Comparison of ENCODE assay signal across 7 mouse cellular contexts in the genomic region with DNA sequence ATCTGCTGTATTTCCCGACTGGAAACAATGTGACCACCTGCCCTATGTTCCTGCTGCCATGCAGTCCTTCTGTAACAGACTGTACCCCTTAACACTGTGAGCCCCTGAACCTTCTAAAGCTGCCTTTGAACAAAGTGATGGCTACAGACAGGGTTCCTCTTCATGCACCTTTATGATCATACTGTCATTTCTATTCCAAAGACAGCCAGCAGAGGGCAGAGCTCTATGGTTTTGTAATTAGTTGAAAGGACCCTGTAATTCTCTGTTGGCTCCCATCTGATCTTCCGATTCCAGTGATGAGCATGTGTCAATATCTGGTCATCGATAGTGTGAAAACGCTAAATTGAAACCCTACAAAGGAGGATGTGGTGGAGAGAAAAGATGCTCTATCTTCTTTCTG.
A peak's percentile ranks its signal among the peaks of the same experiment; 100 is the strongest.
DNase-seq lines count a peak whose midpoint lies in the region; ATAC-seq and TF ChIP-seq lines count a peak whose summit lies in the region.

No protein-coding gene starts in this region.

- no peaks in the 10 kb centered on the region for H3K9me3 ChIP-seq in intestine, postnatal 0 days (ENCODE audit: control insufficient read depth)
- no peaks in the 10 kb centered on the region for H3K9me3 ChIP-seq in intestine, embryonic 16.5 days (ENCODE audit: control insufficient read depth, low read length)

- H3K36me3 ChIP-seq in intestine, postnatal 0 days (ENCODE audit: control insufficient read depth, insufficient read depth) = no peaks in the 10 kb centered on the region
- no peaks in the 10 kb centered on the region for H3K36me3 ChIP-seq in intestine, embryonic 16.5 days (ENCODE audit: control insufficient read depth, insufficient read depth, low read length)

- H3K9ac ChIP-seq in intestine, postnatal 0 days (ENCODE audit: low read depth, low read length) = no peak overlapping the region
- no peak overlapping the region for H3K9ac ChIP-seq in intestine, embryonic 16.5 days (ENCODE audit: low read depth, low read length)

- peak; percentile 69 for TF ChIP-seq CTCF in intestine, postnatal 0 days (IDR thresholded peaks at IDR 0.05; ENCODE audit: low read depth)

- no peak for ATAC-seq in intestine, postnatal 0 days
- no peak for ATAC-seq in intestine, embryonic 16.5 days

- H3K4me2 ChIP-seq in intestine, postnatal 0 days (replicated peaks; ENCODE audit: low read depth) = no peak overlapping the region
- no peak overlapping the region for H3K4me2 ChIP-seq in intestine, embryonic 16.5 days (ENCODE audit: low read depth, low read length)

- no peaks in the 10 kb centered on the region for H3K27me3 ChIP-seq in intestine, postnatal 0 days (replicated peaks; ENCODE audit: control insufficient read depth, insufficient read depth, low read length)
- H3K27me3 ChIP-seq in intestine, embryonic 16.5 days (replicated peaks; ENCODE audit: control insufficient read depth, insufficient read depth, low read length) = no peaks in the 10 kb centered on the region

- WGBS in intestine, postnatal 0 days = 68% methylated on average over 4 of the region's 4 CpGs
- 70% methylated on average over 4 of the region's 4 CpGs for WGBS in intestine, embryonic 16.5 days

- peak; percentile 25 for DNase-seq in urinary bladder, postnatal 14 days (ENCODE audit: low spot score)
- DNase-seq in urinary bladder, adult 18-20 months (ENCODE audit: low spot score in 2 of 2) = no peak
- DNase-seq in embryo, embryonic 11 days = peak; percentile 62
- DNase-seq in retina, postnatal 1 day = peak; percentile 70
- DNase-seq in gastrocnemius, postnatal 25 days = no peak

- no peaks in the 10 kb centered on the region for H3K4me1 ChIP-seq in intestine, postnatal 0 days (replicated peaks; ENCODE audit: control insufficient read depth, insufficient read depth, low read length)
- H3K4me1 ChIP-seq in intestine, embryonic 16.5 days (ENCODE audit: control insufficient read depth, insufficient read depth, low read length) = no peaks in the 10 kb centered on the region

- no peak overlapping the region for H3K4me3 ChIP-seq in intestine, postnatal 0 days (ENCODE audit: low read depth, low read length)
- H3K4me3 ChIP-seq in intestine, embryonic 16.5 days (ENCODE audit: low read length) = no peak overlapping the region

- no peak overlapping the region for H3K27ac ChIP-seq in intestine, postnatal 0 days (ENCODE audit: low read depth, low read length)
- no peak overlapping the region for H3K27ac ChIP-seq in intestine, embryonic 16.5 days (ENCODE audit: low read length)

Comparison
In these comparisons a context has a peak if more than half of its experiments do, and no peak if none do; other contexts are left out.
1. DNase-seq: peak in urinary bladder, postnatal 14 days (single experiment), embryo, embryonic 11 days (single experiment) and retina, postnatal 1 day (single experiment); none in urinary bladder, adult 18-20 months (0 of 2) and gastrocnemius, postnatal 25 days (single experiment).